Mouse (Mus musculus): Measurements from ENCODE around the gene Acp5. TPM values are rescaled to one million over a fixed set of nuclear protein-coding genes. Genes with fewer than 3 reads are reported as not detected.

The Acp5 gene
- total and polyA plus RNA-seq, 3 experiments: 0.34 TPM; not detected in 2

- TF ChIP-seq USF2 (conservative IDR thresholded peaks at IDR 0.05; ENCODE audit: low read depth, low read length) (no peak), ZC3H11A (IDR thresholded peaks at IDR 0.05; ENCODE audit: low read depth, low read length) (no peak), SIN3A (IDR thresholded peaks at IDR 0.05; ENCODE audit: low read length) (no peak), E2F4 (IDR thresholded peaks at IDR 0.05; ENCODE audit: insufficient replicate concordance, low read depth, low read length) (no peak), POLR2A (IDR thresholded peaks at IDR 0.05; ENCODE audit: low read depth, low read length) (no peak), MEF2A (IDR thresholded peaks at IDR 0.05; ENCODE audit: borderline replicate concordance, low read depth, low read length) (peak; percentile 80), ELF1 (IDR thresholded peaks at IDR 0.05; ENCODE audit: low read depth, low read length) (0 out of 2 replicates have a peak, but pooled peaks have one; percentile 16), RCOR1 (conservative IDR thresholded peaks at IDR 0.05; ENCODE audit: low read depth, low read length) (no peak)
Observed at GRCm38 (mm10) chr9:22095854-22096307, 39.6 kb downstream of the Acp5 start (continued).

DNA sequence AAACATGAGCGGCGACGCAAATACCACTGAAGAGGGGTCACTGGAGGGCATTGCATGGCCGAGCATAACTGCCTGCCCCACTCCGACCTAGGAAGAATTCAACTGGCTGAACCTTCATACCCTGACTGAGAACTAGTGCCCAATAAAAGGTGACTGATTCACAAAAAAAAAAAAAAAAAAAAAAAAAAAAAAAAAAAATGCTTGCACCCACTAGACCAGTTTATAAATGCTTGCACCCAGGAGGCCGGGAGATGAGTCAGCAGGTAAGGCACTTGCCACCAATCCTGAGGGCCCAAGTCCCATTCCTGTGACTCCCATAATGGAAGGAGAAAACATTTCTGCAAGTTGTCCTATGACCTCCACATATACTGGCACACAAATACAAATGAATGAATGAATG is 42.8 kb downstream of the Acp5 start:
- TF ChIP-seq ZNF384 (IDR thresholded peaks at IDR 0.05; ENCODE audit: low read depth, low read length): 0 out of 2 replicates have a peak, but pooled peaks have one; percentile 25
- no peak for TF ChIP-seq JUND (conservative IDR thresholded peaks at IDR 0.05; ENCODE audit: low read depth, low read length)
- DNase-seq (ENCODE audit: extremely low read depth): no peak
- Histone ChIP-seq H3K27me3 (replicated peaks) (peaks cover 15% of the 10 kb centered on the region), H3K79me2 (replicated peaks; ENCODE audit: control insufficient read depth, extremely low read depth, insufficient read depth, poor library complexity, severe bottlenecking) (no peaks in the 10 kb centered on the region), H3K9ac (ENCODE audit: insufficient read depth, low read depth) (no peak overlapping the region), H3K27ac (ENCODE audit: insufficient read depth, low read depth) (no peak overlapping the region), H3K4me3 (replicated peaks in 1 of 3; ENCODE audit: low read depth in 2 of 3, low read length in 2 of 3, poor library complexity in 1 of 3) (no peak overlapping the region), H3K4me1 (ENCODE audit: control insufficient read depth in 1 of 2, insufficient read depth in 2 of 2) (peaks cover 4 to 7% of the 10 kb centered on the region in 2 experiments; a peak in 2 of 4 replicates), H3K9me3 (replicated peaks; ENCODE audit: low read length) (no peaks in the 10 kb centered on the region), H3K4me2 (ENCODE audit: insufficient read depth, low read depth, poor library complexity, severe bottlenecking) (no peak overlapping the region), H3K36me3 (replicated peaks in 1 of 2; ENCODE audit: control insufficient read depth in 1 of 2, insufficient read depth in 1 of 2, low read length in 1 of 2) (no peaks in the 10 kb centered on the region)
- in situ Hi-C loops (cut with MboI; ENCODE audit: low pct_ligation_motif_present, low pct_unique_long_range_greater_than_20kb, low sequenced_read_pairs) (no loop called here), dilution Hi-C loops (cut with MboI; ENCODE audit: extremely low pct_ligation_motif_present, extremely low pct_unique_long_range_greater_than_20kb, low sequenced_read_pairs) (no loop called here)

GRCm38 (mm10) chr9:22089986-22090385 is 45.5 kb downstream of the Acp5 start:
- H3K27me3 ChIP-seq (replicated peaks): peaks cover 5% of the 10 kb centered on the region

More at GRCm38 (mm10) chr9:22089986-22090385, 45.5 kb downstream of the Acp5 start:
- no peak overlapping the region for H3K4me3 ChIP-seq (replicated peaks in 1 of 3; ENCODE audit: low read depth in 2 of 3, low read length in 2 of 3, poor library complexity in 1 of 3)
- H3K4me1 ChIP-seq (ENCODE audit: control insufficient read depth in 1 of 2, insufficient read depth in 2 of 2): peaks cover 0 to 5% of the 10 kb centered on the region in 2 experiments; a peak in 2 of 4 replicates
- H3K27ac ChIP-seq (ENCODE audit: insufficient read depth, low read depth): no peak overlapping the region
- DNase-seq (ENCODE audit: extremely low read depth): no peak
- no peak overlapping the region for H3K9ac ChIP-seq (ENCODE audit: insufficient read depth, low read depth)
- TF ChIP-seq RCOR1 (conservative IDR thresholded peaks at IDR 0.05; ENCODE audit: low read depth, low read length) (no peak), NELFE (IDR thresholded peaks at IDR 0.05; ENCODE audit: low read depth, low read length) (no peak), MEF2A (IDR thresholded peaks at IDR 0.05; ENCODE audit: borderline replicate concordance, low read depth, low read length) (no peak), CTCF (conservative IDR thresholded peaks at IDR 0.05 in 1 of 2, IDR thresholded peaks at IDR 0.05 in 1 of 2; ENCODE audit: low read depth in 2 of 2, low read length in 2 of 2) (no peak), ZMIZ1 (IDR thresholded peaks at IDR 0.05; ENCODE audit: low read depth, low read length) (no peak), PAX5 (IDR thresholded peaks at IDR 0.05; ENCODE audit: low read length) (no peak), CHD2 (IDR thresholded peaks at IDR 0.05; ENCODE audit: low read length) (no peak), ZNF384 (IDR thresholded peaks at IDR 0.05; ENCODE audit: low read depth, low read length) (no peak), BHLHE40 (IDR thresholded peaks at IDR 0.05; ENCODE audit: low read depth, low read length) (no peak), MXI1 (IDR thresholded peaks at IDR 0.05; ENCODE audit: low read depth, low read length) (no peak)
- in situ Hi-C loops (cut with MboI; ENCODE audit: low pct_ligation_motif_present, low pct_unique_long_range_greater_than_20kb, low sequenced_read_pairs): no loop called here
- H3K79me2 ChIP-seq (replicated peaks; ENCODE audit: control insufficient read depth, extremely low read depth, insufficient read depth, poor library complexity, severe bottlenecking): peaks cover 3% of the 10 kb centered on the region; the same call in 1 of the 2 replicates
- dilution Hi-C loops (cut with MboI; ENCODE audit: extremely low pct_ligation_motif_present, extremely low pct_unique_long_range_greater_than_20kb, low sequenced_read_pairs): no loop called here
- no peaks in the 10 kb centered on the region for H3K36me3 ChIP-seq (replicated peaks in 1 of 2; ENCODE audit: control insufficient read depth in 1 of 2, insufficient read depth in 1 of 2, low read length in 1 of 2)
- H3K9me3 ChIP-seq (replicated peaks; ENCODE audit: low read length): no peaks in the 10 kb centered on the region
- H3K4me2 ChIP-seq (ENCODE audit: insufficient read depth, low read depth, poor library complexity, severe bottlenecking): no peak overlapping the region

Measured in CH12.LX (cell line).